7 mouse cellular contexts compared by ENCODE assay signal in genomic region chr6:29853213-29853899, GRCm38 (mm10).
DNase-seq lines count a peak whose midpoint lies in the region; ATAC-seq and TF ChIP-seq lines count a peak whose summit lies in the region.

No protein-coding gene starts in this region.

- ATAC-seq in intestine, embryonic 14.5 days (replicated peaks; ENCODE audit: low FRiP score, low TSS enrichment, low read depth), result peak; percentile 88

- DNase-seq in adrenal gland, adult 18-20 months (ENCODE audit: low spot score in 2 of 2), result peak; percentile 69 to 79
- peak; percentile 92 for DNase-seq in embryo, embryonic 10.5 days (ENCODE audit: low spot score)
- DNase-seq in gastrocnemius, postnatal 25 days, result peak; percentile 24
- DNase-seq in intestine, embryonic 14.5 days (ENCODE audit: low spot score), result peak; percentile 96
- DNase-seq in left cerebral cortex, postnatal 10 days (ENCODE audit: extremely low spot score in 1 of 2, low spot score in 2 of 2), result peak; percentile 70 to 73
- peak; percentile 84 for DNase-seq in mesoderm, embryonic 11.5 days (ENCODE audit: low read depth, low spot score)

- no peaks in the 10 kb centered on the region for H3K9me3 ChIP-seq in intestine, embryonic 14.5 days (ENCODE audit: control insufficient read depth, low read length)

- H3K9ac ChIP-seq in intestine, embryonic 14.5 days (ENCODE audit: low read length), result peak overlapping the region; percentile 6; the same call in 1 of the 2 replicates

- intact Hi-C loops in left cerebral cortex, postnatal 10 days (cut with DNase I), result loop anchor here (5.0 to 10.0 kb wide), 2 partner anchors 229 to 351 kb away; no protein-coding TSS in a partner anchor

- peak overlapping the region; percentile 24; the same call in 1 of the 2 replicates for H3K27ac ChIP-seq in intestine, embryonic 14.5 days (ENCODE audit: low read depth)
- peak overlapping the region; percentile 89 for H3K27ac ChIP-seq in small intestine, adult 2 months (ENCODE audit: insufficient read depth, low read depth, low read length)

- no peaks in the 10 kb centered on the region for H3K36me3 ChIP-seq in intestine, embryonic 14.5 days (ENCODE audit: control insufficient read depth, insufficient read depth, low read length)
- H3K36me3 ChIP-seq in small intestine, adult 2 months (ENCODE audit: control insufficient read depth, insufficient read depth, low read length), result peaks cover 3% of the 10 kb centered on the region; the same call in 1 of the 2 replicates

- peak; percentile 98; the same call in 1 of the 2 replicates for TF ChIP-seq CTCF in small intestine, adult 2 months (IDR thresholded peaks at IDR 0.05; ENCODE audit: extremely low read depth, insufficient read length, insufficient replicate concordance, low read depth, low read length)

- H3K4me3 ChIP-seq in intestine, embryonic 14.5 days (ENCODE audit: low read depth, low read length), result peak overlapping the region; percentile 0; the same call in 1 of the 2 replicates
- peak overlapping the region; percentile 70 for H3K4me3 ChIP-seq in small intestine, adult 2 months (ENCODE audit: low read depth, low read length)

- peak overlapping the region; percentile 37 for H3K4me2 ChIP-seq in intestine, embryonic 14.5 days (ENCODE audit: low read length)

- 15% methylated on average over 12 of the region's 12 CpGs for WGBS in intestine, embryonic 14.5 days
- 5% methylated on average over 12 of the region's 12 CpGs for WGBS in small intestine, adult 2 months

- TF ChIP-seq POLR2A in small intestine, adult 2 months (IDR thresholded peaks at IDR 0.05; ENCODE audit: low read depth, low read length), result peak; percentile 90; the same call in 1 of the 2 replicates

- no peaks in the 10 kb centered on the region for H3K4me1 ChIP-seq in intestine, embryonic 14.5 days (replicated peaks; ENCODE audit: control insufficient read depth, insufficient read depth, low read length)
- H3K4me1 ChIP-seq in small intestine, adult 2 months (ENCODE audit: control insufficient read depth, insufficient read depth, insufficient read length, low read length), result peaks cover 21% of the 10 kb centered on the region; the same call in 1 of the 2 replicates

- no peaks in the 10 kb centered on the region for H3K27me3 ChIP-seq in intestine, embryonic 14.5 days (replicated peaks; ENCODE audit: control insufficient read depth, insufficient read depth, low read length)
- no peaks in the 10 kb centered on the region for H3K27me3 ChIP-seq in small intestine, adult 2 months (ENCODE audit: control insufficient read depth, insufficient read depth, low read length)

Comparison
In these comparisons a context has a peak if more than half of its experiments do, and no peak if none do; other contexts are left out.
1. Peak in every context shown above with its lines: DNase-seq, ATAC-seq, H3K4me3 ChIP-seq and H3K27ac ChIP-seq.
2. DNase-seq: peak in every context shown above with its lines; median percentile 96 in intestine, embryonic 14.5 days; 92 in embryo, embryonic 10.5 days; 84 in mesoderm, embryonic 11.5 days; 74 in adrenal gland, adult 18-20 months; 72 in left cerebral cortex, postnatal 10 days; 24 in gastrocnemius, postnatal 25 days.